Mouse (Mus musculus) MEL (cell line): ENCODE data around the gene Hsd17b2. TPM values are rescaled to one million over a fixed set of nuclear protein-coding genes. Genes with fewer than 3 reads are reported as not detected.
A peak's percentile ranks its signal among the peaks of the same experiment; 100 is the strongest.

Source experiments
- DNase-seq: peaks from one replicate; pipeline ENCODE4 v3.0.0; 2011; ENCODE audit warnings: low read depth, low spot score
- H3K27ac ChIP-seq: 2 replicates; pipeline ENCODE4 v1.5.1; 2012; ENCODE audit warnings: low read depth, mild to moderate bottlenecking, control low read depth, low read length, moderate library complexity; ENCODE audit not compliant: control insufficient read depth
- H3K27me3 ChIP-seq, 2 experiments: fragments of 150-350 bp in 1 of 2; sonication (generic) in 1 of 2; 2 replicates each; pipeline ENCODE4 v1.6.1; 2012; ENCODE audit warnings: low read length in 2 of 2, mild to moderate bottlenecking in 2 of 2, improper control_type of control experiment in 1 of 2, moderate library complexity in 1 of 2; ENCODE audit not compliant: insufficient read depth in 2 of 2, control insufficient read depth in 1 of 2
- H3K36me3 ChIP-seq, 2 experiments: 2 replicates each; pipeline ENCODE4 v1.6.1; 2012 to 2014; ENCODE audit warnings: low read length in 2 of 2, improper control_type of control experiment in 1 of 2, inconsistent platforms in 1 of 2, mild to moderate bottlenecking in 1 of 2; ENCODE audit not compliant: insufficient read depth in 2 of 2, control insufficient read depth in 1 of 2
- H3K4me1 ChIP-seq, 2 experiments: fragments of 150-350 bp in 1 of 2; sonication (generic) in 1 of 2; 2 replicates each; pipeline ENCODE4 v1.6.1; 2012; ENCODE audit warnings: low read length in 2 of 2, improper control_type of control experiment in 1 of 2, mild to moderate bottlenecking in 1 of 2; ENCODE audit not compliant: insufficient read depth in 2 of 2, control insufficient read depth in 1 of 2
- H3K4me3 ChIP-seq, 2 experiments: fragments of 150-350 bp in 1 of 2; sonication (generic) in 1 of 2; 2 replicates each; pipeline ENCODE4 v1.5.1; 2012; ENCODE audit warnings: low read depth in 2 of 2, low read length in 2 of 2, mild to moderate bottlenecking in 2 of 2, moderate library complexity in 2 of 2, control low read depth in 1 of 2, improper control_type of control experiment in 1 of 2; ENCODE audit not compliant: control insufficient read depth in 1 of 2, insufficient read depth in 1 of 2
- H3K79me2 ChIP-seq: 2 replicates; pipeline ENCODE4 v1.6.1; 2012; ENCODE audit warnings: mild to moderate bottlenecking, low read length, moderate library complexity; ENCODE audit not compliant: control insufficient read depth, poor library complexity, insufficient read depth
- H3K9ac ChIP-seq: 2 replicates; pipeline ENCODE4 v1.6.1; 2012; ENCODE audit warnings: low read depth, mild to moderate bottlenecking, control low read depth, low read length, moderate library complexity; ENCODE audit not compliant: control insufficient read depth, poor library complexity, severe bottlenecking
- H3K9me3 ChIP-seq: fragments of 150-350 bp; sonication (generic); replicated peaks from 2 replicates; pipeline ENCODE4 v1.6.1; 2012; ENCODE audit warnings: mild to moderate bottlenecking, low read length, improper control_type of control experiment, moderate library complexity; ENCODE audit not compliant: insufficient read depth
- CHD1 ChIP-seq: IDR thresholded peaks from 2 replicates; pipeline ENCODE4 v1.6.1; 2012; ENCODE audit warnings: low read depth, mild to moderate bottlenecking, inconsistent platforms, low read length, improper control_type of control experiment
- CTCF ChIP-seq, 3 experiments: IDR thresholded peaks in 2 of 3; conservative IDR thresholded peaks in 1 of 3; 2 replicates each; pipeline ENCODE4 v1.5.1; 2011 to 2012; ENCODE audit warnings: low read length in 3 of 3, low read depth in 2 of 3, mild to moderate bottlenecking in 2 of 3, improper control_type of control experiment in 1 of 3, inconsistent platforms in 1 of 3, mixed read lengths in 1 of 3, moderate library complexity in 1 of 3; ENCODE audit not compliant: control insufficient read depth in 1 of 3, insufficient read depth in 1 of 3, poor library complexity in 1 of 3, severe bottlenecking in 1 of 3
- E2F4 ChIP-seq: IDR thresholded peaks from 2 replicates; pipeline ENCODE4 v1.6.1; 2011; ENCODE audit warnings: low read depth, low read length, improper control_type of control experiment, borderline replicate concordance
- ELF1 ChIP-seq: IDR thresholded peaks from 2 replicates; pipeline ENCODE4 v1.6.1; 2014; ENCODE audit warnings: low read depth, mild to moderate bottlenecking, inconsistent platforms, low read length, improper control_type of control experiment, moderate library complexity
- EP300 ChIP-seq, 2 experiments: IDR thresholded peaks; 2 replicates each; pipeline ENCODE4 v1.6.1; 2011; ENCODE audit warnings: improper control_type of control experiment in 2 of 2, low read length in 2 of 2, low read depth in 1 of 2, mild to moderate bottlenecking in 1 of 2
- GABPA ChIP-seq: IDR thresholded peaks from 2 replicates; pipeline ENCODE4 v1.6.1; 2012; ENCODE audit warnings: low read depth, mild to moderate bottlenecking, inconsistent platforms, low read length, improper control_type of control experiment, moderate library complexity
- HCFC1 ChIP-seq: IDR thresholded peaks from 2 replicates; pipeline ENCODE4 v1.6.1; 2012; ENCODE audit warnings: low read depth, mild to moderate bottlenecking, inconsistent platforms, low read length, improper control_type of control experiment, moderate library complexity
- KAT2A ChIP-seq: conservative IDR thresholded peaks from 2 replicates; pipeline ENCODE4 v1.6.1; 2012; ENCODE audit warnings: low read depth, low read length, improper control_type of control experiment, inconsistent platforms
- MAFK ChIP-seq: IDR thresholded peaks from 2 replicates; pipeline ENCODE4 v1.6.1; 2011; ENCODE audit warnings: low read depth, mild to moderate bottlenecking, low read length, improper control_type of control experiment, borderline replicate concordance
- MAX ChIP-seq: IDR thresholded peaks from 2 replicates; pipeline ENCODE4 v1.6.1; 2011; ENCODE audit warnings: low read length, improper control_type of control experiment
- MAZ ChIP-seq: IDR thresholded peaks from 2 replicates; pipeline ENCODE4 v1.6.1; 2012; ENCODE audit warnings: low read depth, mild to moderate bottlenecking, inconsistent platforms, low read length, improper control_type of control experiment
- MEF2A ChIP-seq: IDR thresholded peaks from 2 replicates; pipeline ENCODE4 v1.6.1; 2014; ENCODE audit warnings: low read depth, mild to moderate bottlenecking, inconsistent platforms, low read length, improper control_type of control experiment; ENCODE audit not compliant: poor library complexity, insufficient replicate concordance, severe bottlenecking; ENCODE audit errors: extremely low read depth
- MYB ChIP-seq: IDR thresholded peaks from 2 replicates; pipeline ENCODE4 v1.6.1; 2011; ENCODE audit warnings: mild to moderate bottlenecking, low read depth, low read length, improper control_type of control experiment
- MYC ChIP-seq: IDR thresholded peaks from 2 replicates; pipeline ENCODE4 v1.6.1; 2011; ENCODE audit warnings: low read depth, mild to moderate bottlenecking, low read length, improper control_type of control experiment, moderate library complexity
- NRF1 ChIP-seq: IDR thresholded peaks from 2 replicates; pipeline ENCODE4 v1.6.1; 2014; ENCODE audit warnings: low read depth, mild to moderate bottlenecking, inconsistent platforms, low read length, improper control_type of control experiment, moderate library complexity; ENCODE audit not compliant: poor library complexity, insufficient read depth, severe bottlenecking
- POLR2AphosphoS5 ChIP-seq: IDR thresholded peaks from 2 replicates; pipeline ENCODE4 v1.6.1; 2012; ENCODE audit warnings: low read depth, borderline replicate concordance, mild to moderate bottlenecking, inconsistent platforms, low read length, moderate library complexity, mixed read lengths
- SIN3A ChIP-seq: IDR thresholded peaks from 2 replicates; pipeline ENCODE4 v1.6.1; 2012; ENCODE audit warnings: low read length, improper control_type of control experiment, inconsistent platforms
- SMC3 ChIP-seq: IDR thresholded peaks from 2 replicates; pipeline ENCODE4 v1.6.1; 2011; ENCODE audit warnings: low read depth, low read length, improper control_type of control experiment
- TCF12 ChIP-seq: IDR thresholded peaks from 2 replicates; pipeline ENCODE4 v1.6.1; 2014; ENCODE audit warnings: low read depth, mild to moderate bottlenecking, inconsistent platforms, low read length, improper control_type of control experiment, moderate library complexity
- USF2 ChIP-seq, 2 experiments: IDR thresholded peaks; 2 replicates each; pipeline ENCODE4 v1.6.1; 2011 to 2012; ENCODE audit warnings: improper control_type of control experiment in 2 of 2, low read length in 2 of 2, borderline replicate concordance in 1 of 2, inconsistent platforms in 1 of 2, low read depth in 1 of 2, mild to moderate bottlenecking in 1 of 2; ENCODE audit not compliant: insufficient read depth in 1 of 2
- ZC3H11A ChIP-seq: IDR thresholded peaks from 2 replicates; pipeline ENCODE4 v1.6.1; 2012; ENCODE audit warnings: low read depth, mild to moderate bottlenecking, inconsistent platforms, low read length, improper control_type of control experiment
- ZMIZ1 ChIP-seq: IDR thresholded peaks from 2 replicates; pipeline ENCODE4 v1.6.1; 2012; ENCODE audit warnings: low read depth, mild to moderate bottlenecking, inconsistent platforms, low read length, improper control_type of control experiment, moderate library complexity
- polyA plus RNA-seq, 2 experiments: library from polyadenylated mRNA; stranded (reverse) in 1 of 2; unstranded in 1 of 2; fragments of >175 nt in 1 of 2; fragments of >200 nt in 1 of 2; gene quantifications; 2 replicates each; pipeline versions ENCODE4 v1.2.1 to v1.2.4; 2012; ENCODE audit warnings: low replicate concordance in 2 of 2, low read depth in 1 of 2; ENCODE audit not compliant: insufficient read length in 2 of 2, insufficient read depth in 1 of 2, missing spikeins in 1 of 2
- total RNA-seq: library from RNA; depleted of rRNA; stranded (reverse); fragments of 300-350 nt; gene quantifications from 2 replicates; pipeline ENCODE4 v1.2.3, GENCODE M21; 2012

The Hsd17b2 gene
- total and polyA plus RNA-seq, 3 experiments: not detected

GRCm38 (mm10) chr8:117727561-117727960 lies 25.9 kb downstream of the Hsd17b2 start:
- Histone ChIP-seq H3K9me3 (no peaks in the 10 kb centered on the region), H3K79me2 (no peaks in the 10 kb centered on the region), H3K9ac (no peak overlapping the region), H3K27me3 (no peaks in the 10 kb centered on the region), H3K4me3 (no peak overlapping the region), H3K36me3 (no peaks in the 10 kb centered on the region), H3K27ac (no peak overlapping the region), H3K4me1 (no peaks in the 10 kb centered on the region)
- TF ChIP-seq CTCF (IDR thresholded peaks at IDR 0.05 in 2 of 3, conservative IDR thresholded peaks at IDR 0.05 in 1 of 3; ENCODE audit: control insufficient read depth in 1 of 3, insufficient read depth in 1 of 3, low read depth in 2 of 3, low read length in 3 of 3, poor library complexity in 1 of 3, severe bottlenecking in 1 of 3): peak; percentile 20 to 33 (median 33)
- TF ChIP-seq ZC3H11A: no peak
- DNase-seq: peak; percentile 6

GRCm38 (mm10) chr8:117728234-117728633 lies 26.5 kb downstream of the Hsd17b2 start:
- H3K79me2 ChIP-seq: no peaks in the 10 kb centered on the region
- H3K36me3 ChIP-seq: no peaks in the 10 kb centered on the region
- TF ChIP-seq MAZ (no peak), USF2 (IDR thresholded peaks at IDR 0.05; ENCODE audit: borderline replicate concordance in 1 of 2, insufficient read depth in 1 of 2, low read depth in 1 of 2, low read length in 2 of 2) (no peak), ZMIZ1 (no peak), SIN3A (no peak), GABPA (no peak), POLR2AphosphoS5 (no peak), SMC3 (no peak), HCFC1 (no peak), MAX (no peak), MYC (no peak), NRF1 (no peak), MYB (no peak), EP300 (IDR thresholded peaks at IDR 0.05; ENCODE audit: low read depth in 1 of 2, low read length in 2 of 2) (no peak), KAT2A (no peak), TCF12 (no peak)
- no peak overlapping the region for H3K27ac ChIP-seq
- no peaks in the 10 kb centered on the region for H3K27me3 ChIP-seq
- no peaks in the 10 kb centered on the region for H3K9me3 ChIP-seq
- no peak overlapping the region for H3K9ac ChIP-seq
- DNase-seq: no peak
- H3K4me1 ChIP-seq: no peaks in the 10 kb centered on the region
- no peak overlapping the region for H3K4me3 ChIP-seq

GRCm38 (mm10) chr8:117730980-117731379 lies 29.3 kb downstream of the Hsd17b2 start:
- no peak overlapping the region for H3K4me3 ChIP-seq
- no peak overlapping the region for H3K27ac ChIP-seq
- H3K36me3 ChIP-seq: no peaks in the 10 kb centered on the region
- no peaks in the 10 kb centered on the region for H3K9me3 ChIP-seq
- H3K4me1 ChIP-seq: no peaks in the 10 kb centered on the region
- H3K79me2 ChIP-seq: no peaks in the 10 kb centered on the region
- TF ChIP-seq MEF2A: no peak
- no peak for TF ChIP-seq ELF1
- no peak for TF ChIP-seq MAFK
- TF ChIP-seq NRF1: no peak
- TF ChIP-seq E2F4: no peak
- no peak for TF ChIP-seq HCFC1
- no peak for TF ChIP-seq ZC3H11A
- no peak for TF ChIP-seq ZMIZ1
- no peak for TF ChIP-seq CHD1
- no peak for TF ChIP-seq MYC
- TF ChIP-seq, all 39 proteins: peak for 0
- H3K27me3 ChIP-seq: no peaks in the 10 kb centered on the region
- DNase-seq: no peak
- no peak overlapping the region for H3K9ac ChIP-seq
